Mouse (Mus musculus) embryonic facial prominence, embryonic 12.5 days (tissue): Measurements from ENCODE around the gene Xpnpep3. TPM values are rescaled to one million over a fixed set of nuclear protein-coding genes. Genes with fewer than 3 reads are reported as not detected.
A peak's percentile ranks its signal among the peaks of the same experiment; 100 is the strongest.
"Not testable (repeated sequence)": the region's sequence is repeated elsewhere in the genome, so short reads cannot be mapped to it uniquely, and the experiment has no call there.

ENCODE experiments used
- ATAC-seq: fragments of 200-750 bp; cut with Nextera tagmentation; 2 replicates; pipeline ENCODE4 v1.8.0; 2017; ENCODE audit not compliant: insufficient number of reproducible peaks, insufficient read depth, low FRiP score, low TSS enrichment
- H3K27ac ChIP-seq: fragments of 300-500 bp; sonication (generic); 2 replicates; pipeline ENCODE4 v1.5.1; 2016; ENCODE audit warnings: mild to moderate bottlenecking
- H3K27me3 ChIP-seq: fragments of 300-500 bp; sonication (generic); 2 replicates; pipeline ENCODE4 v1.6.1; 2016; ENCODE audit warnings: mild to moderate bottlenecking, moderate library complexity
- H3K36me3 ChIP-seq: fragments of 300-500 bp; sonication (generic); 2 replicates; pipeline ENCODE4 v1.6.1; 2016; ENCODE audit warnings: mild to moderate bottlenecking
- H3K4me1 ChIP-seq: fragments of 300-500 bp; sonication (generic); 2 replicates; pipeline ENCODE4 v1.6.1; 2016
- H3K4me2 ChIP-seq: fragments of 300-500 bp; sonication (generic); replicated peaks from 2 replicates; pipeline ENCODE4 v1.6.1; 2016; ENCODE audit warnings: mild to moderate bottlenecking, moderate library complexity
- H3K4me3 ChIP-seq: fragments of 300-500 bp; sonication (generic); 2 replicates; pipeline ENCODE4 v1.5.1; 2016; ENCODE audit warnings: mild to moderate bottlenecking
- H3K9ac ChIP-seq: fragments of 300-500 bp; sonication (generic); 2 replicates; pipeline ENCODE4 v1.6.1; 2016; ENCODE audit warnings: mild to moderate bottlenecking, moderate library complexity
- H3K9me3 ChIP-seq: fragments of 300-500 bp; sonication (generic); 2 replicates; pipeline ENCODE4 v1.6.1; 2016; ENCODE audit warnings: mild to moderate bottlenecking, moderate library complexity
- WGBS: fragments of 180-500 bp; shearing (Covaris S2); methylation state at CpG from one replicate; pipeline ENCODE4 v1.1.7; 2016; 5-methylcytosine and 5-hydroxymethylcytosine counted together
- polyA plus RNA-seq: library from polyadenylated mRNA; unstranded; fragments of >200 nt; fragmentation: Nextera tagmentation; extraction: Ambion mirVana; gene quantifications from 2 replicates; pipeline ENCODE4 v1.2.1, GENCODE M21; 2016

Gene Xpnpep3
- polyA plus RNA-seq, 1 experiment from 2014 or later = 13.3 TPM

- no peak within 1 kb of the TSS for H3K4me3 ChIP-seq
- no peak for ATAC-seq
- no peak within 1 kb of the TSS for H3K27ac ChIP-seq
- H3K9me3 ChIP-seq = no peaks in the 10 kb centered on the region
- H3K36me3 ChIP-seq = no peaks in the 10 kb centered on the region
- H3K4me2 ChIP-seq = no peak within 1 kb of the TSS
- H3K27me3 ChIP-seq = no peaks in the 10 kb centered on the region
- no peak within 1 kb of the TSS for H3K9ac ChIP-seq
- no peaks in the 10 kb centered on the region for H3K4me1 ChIP-seq
- WGBS = 92% methylated on average over 1 of the region's 1 CpGs
Observed at GRCm38 (mm10) chr15:81408199-81408598, 8.3 kb downstream of the Xpnpep3 start, which contains the start of gene Dnajb7. Dnajb7 (minus strand) TSS chr15:81408299.

- Histone ChIP-seq H3K9ac (peak overlapping the region; percentile 11; the same call in 1 of the 2 replicates), H3K4me3 (peak overlapping the region; percentile 27), H3K4me2 (peak overlapping the region; percentile 43)
- H3K9me3 ChIP-seq, H3K27me3 ChIP-seq, H3K27ac ChIP-seq, H3K4me1 ChIP-seq, H3K36me3 ChIP-seq: not testable (repeated sequence)
- WGBS = 4% methylated on average over 22 of the region's 22 CpGs
- ATAC-seq = peak; percentile 60; the same call in 1 of the 2 replicates
Observed at GRCm38 (mm10) chr15:81416763-81417310, 16.9 kb downstream of the Xpnpep3 start.

GRCm38 (mm10) chr15:81418065-81418464 is 18.1 kb downstream of the Xpnpep3 start:
- Histone ChIP-seq H3K27ac (no peak overlapping the region), H3K9me3 (no peaks in the 10 kb centered on the region), H3K4me3 (no peak overlapping the region), H3K4me2 (no peak overlapping the region), H3K4me1 (peaks cover 8% of the 10 kb centered on the region; the same call in 1 of the 2 replicates), H3K9ac (no peak overlapping the region), H3K36me3 (no peaks in the 10 kb centered on the region; the same call in 1 of the 2 replicates), H3K27me3 (no peaks in the 10 kb centered on the region)
- no peak for ATAC-seq
- 82% methylated on average over 4 of the region's 4 CpGs for WGBS

GRCm38 (mm10) chr15:81421454-81421853 is 21.5 kb downstream of the Xpnpep3 start:
- Histone ChIP-seq H3K4me2 (no peak overlapping the region), H3K4me3 (no peak overlapping the region), H3K9ac (no peak overlapping the region), H3K27me3 (no peaks in the 10 kb centered on the region), H3K4me1 (peaks cover 5% of the 10 kb centered on the region; the same call in 1 of the 2 replicates), H3K27ac (no peak overlapping the region), H3K9me3 (no peaks in the 10 kb centered on the region), H3K36me3 (no peaks in the 10 kb centered on the region; the same call in 1 of the 2 replicates)
- WGBS = 76% methylated on average over 1 of the region's 1 CpGs
- ATAC-seq = no peak

GRCm38 (mm10) chr15:81422156-81422681 is 22.3 kb downstream of the Xpnpep3 start:
- Histone ChIP-seq H3K9me3 (no peaks in the 10 kb centered on the region), H3K4me1 (no peaks in the 10 kb centered on the region), H3K9ac (no peak overlapping the region), H3K4me2 (no peak overlapping the region), H3K4me3 (no peak overlapping the region), H3K27ac (no peak overlapping the region), H3K27me3 (no peaks in the 10 kb centered on the region), H3K36me3 (no peaks in the 10 kb centered on the region; the same call in 1 of the 2 replicates)
- ATAC-seq = no peak
- 74% methylated on average over 7 of the region's 7 CpGs for WGBS

- Histone ChIP-seq H3K4me3 (no peak overlapping the region), H3K4me2 (no peak overlapping the region), H3K4me1 (no peaks in the 10 kb centered on the region), H3K9me3 (no peaks in the 10 kb centered on the region), H3K27me3 (no peaks in the 10 kb centered on the region), H3K27ac (no peak overlapping the region), H3K9ac (no peak overlapping the region), H3K36me3 (peaks cover 7% of the 10 kb centered on the region)
- 83% methylated on average over 3 of the region's 3 CpGs for WGBS
- no peak for ATAC-seq
Observed at GRCm38 (mm10) chr15:81425311-81425710, 25.4 kb downstream of the Xpnpep3 start.

- no peaks in the 10 kb centered on the region for H3K9me3 ChIP-seq
- H3K36me3 ChIP-seq = peaks cover 21% of the 10 kb centered on the region
- H3K27me3 ChIP-seq = no peaks in the 10 kb centered on the region
- H3K27ac ChIP-seq = no peak overlapping the region
- H3K4me1 ChIP-seq = no peaks in the 10 kb centered on the region
- no peak for ATAC-seq
- 93% methylated on average over 2 of the region's 2 CpGs for WGBS
- H3K9ac ChIP-seq = no peak overlapping the region
- H3K4me3 ChIP-seq = no peak overlapping the region
- no peak overlapping the region for H3K4me2 ChIP-seq
Observed at GRCm38 (mm10) chr15:81427947-81428346, 28.0 kb downstream of the Xpnpep3 start.

GRCm38 (mm10) chr15:81431195-81431594 is 31.3 kb downstream of the Xpnpep3 start:
- no peak for ATAC-seq
- no peaks in the 10 kb centered on the region for H3K4me1 ChIP-seq
- no peak overlapping the region for H3K4me2 ChIP-seq
- no peaks in the 10 kb centered on the region for H3K9me3 ChIP-seq
- 86% methylated on average over 1 of the region's 1 CpGs for WGBS
- H3K27ac ChIP-seq = no peak overlapping the region
- H3K36me3 ChIP-seq = peaks cover 21% of the 10 kb centered on the region
- H3K9ac ChIP-seq = no peak overlapping the region
- no peaks in the 10 kb centered on the region for H3K27me3 ChIP-seq
- H3K4me3 ChIP-seq = no peak overlapping the region

- Histone ChIP-seq H3K9me3 (no peaks in the 10 kb centered on the region), H3K4me1 (no peaks in the 10 kb centered on the region), H3K27ac (no peak overlapping the region), H3K36me3 (peaks cover 20% of the 10 kb centered on the region; the same call in 1 of the 2 replicates), H3K9ac (no peak overlapping the region), H3K4me3 (no peak overlapping the region), H3K27me3 (no peaks in the 10 kb centered on the region), H3K4me2 (no peak overlapping the region)
- 96% methylated on average over 1 of the region's 1 CpGs for WGBS
- no peak for ATAC-seq
Observed at GRCm38 (mm10) chr15:81438345-81438744, 38.4 kb downstream of the Xpnpep3 start.

- no peak for ATAC-seq
- no peaks in the 10 kb centered on the region for H3K9me3 ChIP-seq
- H3K9ac ChIP-seq = no peak overlapping the region
- H3K27me3 ChIP-seq = no peaks in the 10 kb centered on the region
- H3K4me1 ChIP-seq = no peaks in the 10 kb centered on the region
- H3K4me2 ChIP-seq = no peak overlapping the region
- H3K36me3 ChIP-seq = peaks cover 20% of the 10 kb centered on the region; the same call in 1 of the 2 replicates
- H3K4me3 ChIP-seq = no peak overlapping the region
- no peak overlapping the region for H3K27ac ChIP-seq
Observed at GRCm38 (mm10) chr15:81439236-81439635, 39.3 kb downstream of the Xpnpep3 start.

GRCm38 (mm10) chr15:81448463-81448862 is 48.5 kb downstream of the Xpnpep3 start:
- no peak for ATAC-seq
- Histone ChIP-seq H3K4me1 (no peaks in the 10 kb centered on the region), H3K27me3 (no peaks in the 10 kb centered on the region), H3K4me3 (no peak overlapping the region), H3K36me3 (peaks cover 17% of the 10 kb centered on the region), H3K9me3 (no peaks in the 10 kb centered on the region), H3K27ac (no peak overlapping the region), H3K9ac (no peak overlapping the region), H3K4me2 (no peak overlapping the region)
- 46% methylated on average over 3 of the region's 3 CpGs for WGBS

GRCm38 (mm10) chr15:81461523-81461922 is 61.6 kb downstream of the Xpnpep3 start:
- Histone ChIP-seq H3K27ac (no peak overlapping the region), H3K9me3 (peaks cover 5% of the 10 kb centered on the region), H3K4me1 (no peaks in the 10 kb centered on the region), H3K4me3 (no peak overlapping the region), H3K36me3 (peaks cover 5% of the 10 kb centered on the region; the same call in 1 of the 2 replicates), H3K27me3 (no peaks in the 10 kb centered on the region), H3K4me2 (no peak overlapping the region), H3K9ac (no peak overlapping the region)
- ATAC-seq = no peak
- 79% methylated on average over 7 of the region's 7 CpGs for WGBS
